23 mouse cellular contexts compared by ENCODE assay signal in the genomic region with DNA sequence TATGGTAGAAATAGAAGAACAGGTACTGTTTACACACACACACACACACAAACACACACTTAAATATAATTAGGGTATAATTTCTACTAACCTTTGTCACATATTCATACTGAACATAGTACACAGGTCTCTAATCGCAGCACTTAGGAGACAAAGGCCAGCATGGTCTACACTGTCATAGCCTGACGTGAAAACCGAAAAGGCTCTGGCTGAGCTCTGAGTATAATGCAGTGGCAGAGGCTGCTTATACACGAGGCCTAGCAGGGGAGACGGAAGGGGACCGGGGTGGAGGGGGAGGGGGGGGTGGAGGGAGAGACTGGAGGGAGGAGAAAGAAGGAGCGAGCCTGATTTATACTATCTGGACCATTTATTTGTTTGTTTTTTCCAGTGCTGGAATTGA.
"Had no signal": no experiment of that assay in that cellular context is flagged by ENCODE, and none has a peak within 500 bp of the region (broad histone marks: within the 10 kb centered on the region; RNA-seq: fewer than 3 reads in every experiment).

No protein-coding gene starts in this region.

- H3K36me3 ChIP-seq: midbrain, embryonic 15.5 days had no signal

- ATAC-seq: liver, embryonic 12.5 days had no signal

- H3K4me1 ChIP-seq: kidney, embryonic 15.5 days; limb, embryonic 10.5 days; limb, embryonic 13.5 days; liver, embryonic 12.5 days; liver, embryonic 15.5 days; lung, embryonic 15.5 days; midbrain, embryonic 10.5 days; midbrain, embryonic 15.5 days; neural tube, embryonic 12.5 days; neural tube, embryonic 15.5 days had no signal

- H3K9me3 ChIP-seq: kidney, embryonic 15.5 days; limb, embryonic 10.5 days; limb, embryonic 13.5 days; liver, embryonic 12.5 days; liver, embryonic 15.5 days; lung, embryonic 15.5 days; megakaryocyte, embryonic 14.5 days; midbrain, embryonic 10.5 days; midbrain, embryonic 15.5 days; neural tube, embryonic 12.5 days; neural tube, embryonic 15.5 days had no signal

- H3K4me2 ChIP-seq: kidney, embryonic 15.5 days; limb, embryonic 13.5 days; liver, embryonic 12.5 days; liver, embryonic 15.5 days; lung, embryonic 15.5 days; midbrain, embryonic 15.5 days; neural tube, embryonic 12.5 days; neural tube, embryonic 15.5 days had no signal

- H3K27me3 ChIP-seq: kidney, embryonic 15.5 days; limb, embryonic 13.5 days; liver, embryonic 12.5 days; liver, embryonic 15.5 days; lung, embryonic 15.5 days; megakaryocyte, embryonic 14.5 days; midbrain, embryonic 15.5 days; neural tube, embryonic 12.5 days; neural tube, embryonic 15.5 days had no signal

- H3K4me3 ChIP-seq: kidney, embryonic 15.5 days; layer of hippocampus, adult 2 months; limb, embryonic 10.5 days; limb, embryonic 13.5 days; liver, embryonic 12.5 days; liver, embryonic 15.5 days; lung, embryonic 15.5 days; megakaryocyte, embryonic 14.5 days; midbrain, embryonic 10.5 days; midbrain, embryonic 15.5 days; neural tube, embryonic 12.5 days; neural tube, embryonic 15.5 days had no signal

- H3K9ac ChIP-seq: kidney, embryonic 15.5 days; limb, embryonic 13.5 days; liver, embryonic 12.5 days; liver, embryonic 15.5 days; lung, embryonic 15.5 days; midbrain, embryonic 15.5 days; neural tube, embryonic 12.5 days; neural tube, embryonic 15.5 days had no signal

- H3K27ac ChIP-seq: kidney, embryonic 15.5 days; layer of hippocampus, adult 2 months; limb, embryonic 10.5 days; limb, embryonic 13.5 days; liver, embryonic 12.5 days; liver, embryonic 15.5 days; lung, embryonic 15.5 days; midbrain, embryonic 10.5 days; midbrain, embryonic 15.5 days; neural tube, embryonic 12.5 days; neural tube, embryonic 15.5 days had no signal

- DNase-seq: kidney, postnatal 25 days; layer of hippocampus, adult 9-11 months; liver; lung, adult 18-20 months; lung, postnatal 10 days; lung, postnatal 36 days; right cerebral cortex, adult 18-20 months; right cerebral cortex, postnatal 14 days; right cerebral cortex, postnatal 4 days; thymus, adult 18-20 months; thymus, postnatal 36 days had no signal
